Mouse (Mus musculus) ES-E14 (cell line): ENCODE data around the gene Fabp3. TPM values are rescaled to one million over a fixed set of nuclear protein-coding genes. Genes with fewer than 3 reads are reported as not detected.

ENCODE experiments used
- DNase-seq: peaks from one replicate; pipeline ENCODE4 v3.0.0-alpha.2; 2013; ENCODE audit warnings: low read depth, low spot score
- H3K27ac ChIP-seq: 2 replicates; pipeline ENCODE4 v1.5.1; 2012; ENCODE audit warnings: low read depth, mild to moderate bottlenecking, low read length, moderate library complexity, mixed read lengths; ENCODE audit not compliant: poor library complexity, insufficient read depth, severe bottlenecking
- H3K36me3 ChIP-seq: 2 replicates; pipeline ENCODE4 v1.6.1; 2012; ENCODE audit warnings: mild to moderate bottlenecking, low read length, moderate library complexity, mixed read lengths; ENCODE audit not compliant: control insufficient read depth, poor library complexity, insufficient read depth, severe bottlenecking
- H3K4me1 ChIP-seq, 2 experiments: fragments of 150-350 bp in 1 of 2; sonication (generic) in 1 of 2; 2 replicates each; pipeline ENCODE4 v1.6.1; 2012; ENCODE audit warnings: low read length in 2 of 2, mild to moderate bottlenecking in 1 of 2, mixed read lengths in 1 of 2; ENCODE audit not compliant: control insufficient read depth in 2 of 2, insufficient read depth in 2 of 2, poor library complexity in 1 of 2
- H3K4me3 ChIP-seq, 2 experiments: fragments of 150-350 bp in 1 of 2; sonication (generic) in 1 of 2; 2 replicates each; pipeline ENCODE4 v1.5.1; 2012; ENCODE audit warnings: low read length in 2 of 2, low read depth in 1 of 2, mild to moderate bottlenecking in 1 of 2, mixed read lengths in 1 of 2; ENCODE audit not compliant: insufficient read depth in 1 of 2, poor library complexity in 1 of 2, severe bottlenecking in 1 of 2
- H3K9ac ChIP-seq: 2 replicates; pipeline ENCODE4 v1.6.1; 2012; ENCODE audit warnings: low read depth, mild to moderate bottlenecking, low read length, mixed read lengths; ENCODE audit not compliant: poor library complexity, insufficient read depth, severe bottlenecking
- H3K9me3 ChIP-seq: fragments of 150-350 bp; sonication (generic); 2 replicates; pipeline ENCODE4 v1.6.1; 2012; ENCODE audit warnings: low read depth, mild to moderate bottlenecking, low read length; ENCODE audit not compliant: control insufficient read depth, insufficient read depth
- CHD2 ChIP-seq: IDR thresholded peaks from 2 replicates; pipeline ENCODE4 v1.6.1; 2014; ENCODE audit warnings: mild to moderate bottlenecking, low read depth, low read length, inconsistent platforms
- HCFC1 ChIP-seq: IDR thresholded peaks from 2 replicates; pipeline ENCODE4 v1.6.1; 2012; ENCODE audit warnings: low read length, inconsistent platforms, borderline replicate concordance; ENCODE audit not compliant: insufficient read depth
- MAFK ChIP-seq: IDR thresholded peaks from 2 replicates; pipeline ENCODE4 v1.6.1; 2014; ENCODE audit warnings: mild to moderate bottlenecking, low read depth, low read length, inconsistent platforms; ENCODE audit not compliant: insufficient read depth
- ZC3H11A ChIP-seq: IDR thresholded peaks from 2 replicates; pipeline ENCODE4 v1.6.1; 2012; ENCODE audit warnings: low read depth, mild to moderate bottlenecking, inconsistent platforms, low read length, borderline replicate concordance
- ZNF384 ChIP-seq: IDR thresholded peaks from 2 replicates; pipeline ENCODE4 v1.6.1; 2012; ENCODE audit warnings: low read depth, low read length, inconsistent platforms
- in situ Hi-C, 2 experiments: fragments of 600-800 bp; cut with MboI; formaldehyde crosslinking; loops; one replicate each; pipeline ENCODE4 v1.15.1; 2025; ENCODE audit warnings: low sequenced_read_pairs in 2 of 2, inconsistent platforms in 1 of 2; ENCODE audit not compliant: unreplicated experiment in 2 of 2
- total RNA-seq: library from RNA; depleted of rRNA; stranded (reverse); fragments of 300-350 nt; gene quantifications from 2 replicates; pipeline ENCODE4 v1.2.3, GENCODE M21; 2012

Gene Fabp3
- total RNA-seq, 1 experiment, result 145 TPM

DNA sequence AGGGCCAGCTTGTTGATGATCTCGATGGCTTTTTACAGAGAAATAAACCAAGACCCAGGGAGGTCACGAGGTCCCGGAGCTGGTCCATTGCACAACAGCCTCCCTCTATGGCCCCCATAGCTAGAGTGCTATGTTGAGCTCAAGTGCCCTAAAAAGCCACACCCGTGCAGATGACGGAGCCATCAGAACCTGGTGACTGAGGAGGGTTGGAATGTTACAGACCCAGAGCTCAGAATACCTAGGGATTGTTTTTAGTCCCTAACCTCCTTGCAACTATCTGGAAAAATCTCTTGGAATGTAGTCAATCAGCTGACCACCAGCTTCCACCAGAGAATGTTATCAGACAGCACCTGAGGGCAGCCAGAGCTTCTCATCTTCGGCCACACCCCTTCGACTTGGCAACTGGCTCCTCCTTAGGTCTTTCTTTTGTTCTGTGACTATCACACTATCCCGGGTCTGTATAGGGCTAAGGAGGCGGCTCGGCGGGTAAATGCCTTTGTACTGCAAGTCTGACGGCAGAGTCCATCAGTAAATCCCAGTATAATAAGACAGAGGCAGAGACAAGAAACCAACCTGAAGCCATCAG is 6.0 kb upstream of the Fabp3 start:
- TF ChIP-seq MAFK (no peak), ZNF384 (no peak), CHD2 (no peak), ZC3H11A (no peak), HCFC1 (no peak)
- Histone ChIP-seq H3K27ac (no peak overlapping the region), H3K9me3 (no peaks in the 10 kb centered on the region), H3K4me3 (no peak overlapping the region), H3K4me1 (peaks cover 18 to 49% of the 10 kb centered on the region in 2 experiments), H3K36me3 (no peaks in the 10 kb centered on the region), H3K9ac (no peak overlapping the region)
- in situ Hi-C loops, result no loop called here
- DNase-seq, result peak; percentile 68

DNA sequence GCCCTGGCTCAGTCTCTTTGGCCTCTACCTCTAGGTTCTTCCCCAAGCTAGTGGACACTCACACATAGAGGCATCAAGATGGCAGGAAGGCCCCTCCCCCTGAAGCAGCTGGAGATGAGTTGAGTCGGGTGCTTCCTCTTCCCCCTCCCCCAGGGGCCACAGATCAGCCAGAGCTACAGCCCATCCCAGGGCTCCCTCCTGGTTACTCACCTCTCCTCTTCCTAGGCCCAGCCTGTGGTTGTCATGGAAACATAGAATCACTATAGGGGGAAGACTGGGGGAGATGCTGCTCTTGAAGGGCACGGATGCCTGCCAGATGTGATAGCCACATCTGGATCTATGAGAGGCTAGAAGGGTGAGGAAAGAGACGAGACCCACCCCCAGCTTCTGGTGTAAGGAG is 3.6 kb upstream of the Fabp3 start:
- TF ChIP-seq HCFC1, result no peak
- no peak for TF ChIP-seq MAFK
- no peak for TF ChIP-seq ZC3H11A
- no peak for TF ChIP-seq CHD2
- TF ChIP-seq ZNF384, result no peak
- Histone ChIP-seq H3K9ac (no peak overlapping the region), H3K9me3 (no peaks in the 10 kb centered on the region), H3K4me1 (peaks cover 14 to 44% of the 10 kb centered on the region in 2 experiments), H3K4me3 (no peak overlapping the region), H3K27ac (no peak overlapping the region), H3K36me3 (no peaks in the 10 kb centered on the region)
- DNase-seq, result peak; percentile 37
- in situ Hi-C loops, result no loop called here

DNA sequence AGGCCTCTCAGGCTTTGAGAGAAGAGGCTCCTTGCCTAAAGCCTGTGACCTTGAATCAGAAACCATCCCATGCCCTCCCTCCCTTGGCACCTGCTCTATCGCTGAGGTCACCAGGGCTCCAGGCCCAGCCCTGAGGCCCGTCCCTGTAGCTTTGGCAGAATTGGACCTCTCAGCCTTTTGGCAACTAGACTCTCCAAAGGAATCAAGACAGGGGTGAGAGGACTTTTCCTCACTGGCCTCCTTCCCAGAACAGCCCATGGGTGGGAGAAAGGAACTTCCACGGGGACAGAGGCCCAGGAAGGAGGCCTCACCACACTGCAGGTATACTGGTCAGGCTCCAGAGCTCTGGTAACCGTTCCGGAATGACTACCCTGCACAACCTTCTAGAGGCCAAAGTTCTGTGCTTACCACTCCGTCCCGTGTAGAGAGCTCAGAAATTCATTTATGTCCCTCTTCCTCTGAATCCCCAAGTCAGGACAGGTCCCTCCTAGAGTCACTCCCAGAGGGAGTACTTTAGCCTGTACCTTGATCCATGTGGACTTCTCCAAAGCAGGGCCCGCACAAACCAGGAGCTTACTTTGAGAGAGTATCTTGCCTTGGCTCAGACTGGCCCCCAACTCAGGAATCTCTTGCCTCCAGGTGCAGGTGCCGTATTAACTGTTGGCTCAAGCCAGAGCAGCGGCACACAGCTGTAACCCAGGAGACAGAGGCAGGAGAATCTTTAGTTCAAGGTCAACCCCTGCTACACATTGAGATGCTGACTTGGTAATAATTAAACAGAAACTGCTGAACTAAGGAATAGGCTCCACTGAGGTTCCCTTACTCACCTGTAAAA is 1.4 kb upstream of the Fabp3 start:
- in situ Hi-C loops, result no loop called here
- Histone ChIP-seq H3K27ac (peak overlapping the region; percentile 54; the same call in 1 of the 2 replicates), H3K36me3 (peaks cover 12% of the 10 kb centered on the region; the same call in 1 of the 2 replicates), H3K9me3 (no peaks in the 10 kb centered on the region), H3K9ac (0 out of 2 replicates have a peak overlapping the region, but pooled peaks have one; percentile 7), H3K4me3 (peak overlapping the region; percentile 14 to 26; a peak in 2 of 4 replicates), H3K4me1 (peaks cover 12 to 37% of the 10 kb centered on the region in 2 experiments)
- 0 out of 2 replicates have a peak, but pooled peaks have one; percentile 56 for TF ChIP-seq MAFK
- no peak for TF ChIP-seq HCFC1
- DNase-seq, result no peak

DNA sequence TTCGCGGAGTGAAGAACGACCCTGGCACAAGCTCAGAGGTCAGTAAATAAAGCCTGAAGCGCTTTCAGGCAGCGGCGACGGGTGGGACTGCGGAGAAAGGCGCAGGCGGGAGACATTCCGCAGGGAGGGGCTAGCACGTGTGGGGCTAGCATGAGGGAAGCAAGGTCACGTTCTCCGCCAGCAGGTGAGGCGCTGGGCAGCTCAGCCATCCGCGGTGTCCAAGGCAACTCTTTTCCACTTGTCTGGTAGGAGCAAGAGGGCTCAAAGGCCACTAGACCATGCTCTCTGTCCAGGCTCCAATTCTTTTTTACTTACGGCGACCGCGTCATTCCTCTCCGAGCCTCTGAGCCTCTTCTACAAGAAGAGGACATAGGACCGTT is 554 bp upstream of the Fabp3 start:
- Histone ChIP-seq H3K27ac (peak overlapping the region; percentile 54), H3K9me3 (no peaks in the 10 kb centered on the region), H3K4me1 (peaks cover 10 to 31% of the 10 kb centered on the region in 2 experiments), H3K4me3 (peak overlapping the region; percentile 81 to 86), H3K36me3 (peaks cover 20% of the 10 kb centered on the region; the same call in 1 of the 2 replicates), H3K9ac (peak overlapping the region; percentile 77)
- DNase-seq, result peak; percentile 61
- TF ChIP-seq ZNF384 (no peak), HCFC1 (no peak), MAFK (no peak), CHD2 (no peak), ZC3H11A (no peak)
- in situ Hi-C loops, result no loop called here
